Mouse (Mus musculus) CH12.LX (cell line): ENCODE data around the gene Acer3.

Experiments used
- CHD2 ChIP-seq: IDR thresholded peaks from 2 replicates; pipeline ENCODE4 v1.6.1; 2011; ENCODE audit warnings: low read length, improper control_type of control experiment
- CTCF ChIP-seq, 2 experiments: IDR thresholded peaks in 1 of 2; conservative IDR thresholded peaks in 1 of 2; 2 replicates each; pipeline ENCODE4 v1.5.1; 2011 to 2012; ENCODE audit warnings: low read depth in 2 of 2, low read length in 2 of 2, improper control_type of control experiment in 1 of 2, inconsistent platforms in 1 of 2, mild to moderate bottlenecking in 1 of 2, moderate library complexity in 1 of 2
- E2F4 ChIP-seq: IDR thresholded peaks from 2 replicates; pipeline ENCODE4 v1.6.1; 2011; ENCODE audit warnings: low read depth, low read length, improper control_type of control experiment; ENCODE audit not compliant: insufficient replicate concordance
- ELF1 ChIP-seq: IDR thresholded peaks from 2 replicates; pipeline ENCODE4 v1.6.1; 2014; ENCODE audit warnings: low read depth, mild to moderate bottlenecking, inconsistent platforms, low read length, improper control_type of control experiment
- ETS1 ChIP-seq: conservative IDR thresholded peaks from 2 replicates; pipeline ENCODE4 v1.6.1; 2012; ENCODE audit warnings: low read depth, mild to moderate bottlenecking, inconsistent platforms, low read length, improper control_type of control experiment, moderate library complexity
- HCFC1 ChIP-seq: IDR thresholded peaks from 2 replicates; pipeline ENCODE4 v1.6.1; 2012; ENCODE audit warnings: low read depth, mild to moderate bottlenecking, inconsistent platforms, low read length, improper control_type of control experiment
- JUND ChIP-seq: conservative IDR thresholded peaks from 2 replicates; pipeline ENCODE4 v1.6.1; 2011; ENCODE audit warnings: low read depth, low read length, improper control_type of control experiment
- POLR2A ChIP-seq: IDR thresholded peaks from 2 replicates; pipeline ENCODE4 v1.6.1; 2011; ENCODE audit warnings: low read depth, mild to moderate bottlenecking, improper control_type of control experiment, low read length
- UBTF ChIP-seq: IDR thresholded peaks from 2 replicates; pipeline ENCODE4 v1.6.1; 2012; ENCODE audit warnings: low read depth, mild to moderate bottlenecking, inconsistent platforms, low read length, improper control_type of control experiment, moderate library complexity

GRCm38 (mm10) chr7:98359951-98360620 lies 39.1 kb upstream of the Acer3 start:
- TF ChIP-seq CTCF (conservative IDR thresholded peaks at IDR 0.05 in 1 of 2, IDR thresholded peaks at IDR 0.05 in 1 of 2; ENCODE audit: low read depth in 2 of 2, low read length in 2 of 2) (no peak), ELF1 (0 out of 2 replicates have a peak, but pooled peaks have one; percentile 17), UBTF (no peak), E2F4 (no peak), HCFC1 (no peak), CHD2 (no peak), POLR2A (no peak), JUND (no peak), ETS1 (no peak)
